In the genomic region with DNA sequence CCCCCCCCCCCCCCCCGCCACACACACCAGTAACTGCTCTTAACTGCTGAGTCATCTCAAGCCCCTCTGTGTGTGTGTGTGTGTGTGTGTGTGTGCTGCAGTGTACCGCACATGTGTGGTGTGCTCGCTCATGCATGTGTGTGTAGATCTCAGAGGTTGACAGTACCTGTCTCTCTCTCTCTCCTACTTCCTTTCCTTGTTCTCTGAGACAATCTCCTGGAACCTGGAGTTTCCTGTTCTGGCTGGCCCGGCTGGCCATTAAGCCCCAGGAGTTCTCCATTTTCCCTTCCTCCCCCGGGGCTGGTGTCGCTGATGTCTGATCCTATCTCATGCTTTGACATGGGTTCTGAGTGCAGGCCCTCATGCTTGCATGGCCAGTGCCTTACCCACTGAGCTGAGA, we compare ENCODE assay signal across 20 mouse cellular contexts. TPM values are rescaled to one million over a fixed set of nuclear protein-coding genes. Genes with fewer than 3 reads are reported as not detected.
DNase-seq lines count a peak whose midpoint lies in the region; ATAC-seq and TF ChIP-seq lines count a peak whose summit lies in the region.
"Had no signal": no experiment of that assay in that cellular context is flagged by ENCODE, and none has a peak within 500 bp of the region (broad histone marks: within the 10 kb centered on the region; RNA-seq: fewer than 3 reads in every experiment).

No protein-coding gene starts in this region.

- no peak for DNase-seq in kidney, postnatal 36 days
- peak; percentile 41 for DNase-seq in thymus, postnatal 0 days (ENCODE audit: low spot score)
- no peak for DNase-seq in thymus, postnatal 36 days
- no peak for DNase-seq in liver, embryonic 13.5 days
- DNase-seq in layer of hippocampus, postnatal 10 days (ENCODE audit: low spot score in 2 of 2) = no peak
- DNase-seq in gastrocnemius, adult 2 months = no peak
- no peak for DNase-seq in yolk sac, embryonic 10.5 days (ENCODE audit: low spot score)
- DNase-seq: cerebellum, postnatal 10 days; embryo, embryonic 11 days; gastrocnemius, postnatal 14 days; heart, postnatal 10 days; kidney, postnatal 25 days; left cerebral cortex, postnatal 4 days; lung, postnatal 10 days; thymus, postnatal 4 days had no signal

- peak; percentile 40 for ATAC-seq in kidney, embryonic 14.5 days (ENCODE audit: low FRiP score, low TSS enrichment)
- ATAC-seq in liver, embryonic 13.5 days (ENCODE audit: low read depth) = no peak
- ATAC-seq: intestine, embryonic 15.5 days; midbrain, embryonic 13.5 days had no signal

- TF ChIP-seq CTCF in gastrocnemius, adult 2 months (IDR thresholded peaks at IDR 0.05) = no peak

- H3K36me3 ChIP-seq in kidney, embryonic 14.5 days (ENCODE audit: control insufficient read depth, insufficient read depth, low read length) = no peaks in the 10 kb centered on the region
- no peaks in the 10 kb centered on the region for H3K36me3 ChIP-seq in liver, embryonic 13.5 days
- H3K36me3 ChIP-seq: hindbrain, embryonic 13.5 days; intestine, embryonic 15.5 days; midbrain, embryonic 13.5 days had no signal

- no peak overlapping the region for H3K4me3 ChIP-seq in kidney, embryonic 14.5 days (ENCODE audit: low read length)
- H3K4me3 ChIP-seq in liver, embryonic 13.5 days (replicated peaks) = no peak overlapping the region
- no peak overlapping the region for H3K4me3 ChIP-seq in gastrocnemius, adult 2 months
- H3K4me3 ChIP-seq: hindbrain, embryonic 13.5 days; intestine, embryonic 15.5 days; midbrain, embryonic 13.5 days had no signal

- H3K9me3 ChIP-seq in kidney, embryonic 14.5 days (ENCODE audit: control insufficient read depth, low read length) = peaks cover 3% of the 10 kb centered on the region; the same call in 1 of the 2 replicates
- no peaks in the 10 kb centered on the region for H3K9me3 ChIP-seq in liver, embryonic 13.5 days (replicated peaks)
- H3K9me3 ChIP-seq: intestine, embryonic 15.5 days; midbrain, embryonic 13.5 days had no signal

- 44% methylated on average over 6 of the region's 6 CpGs for WGBS in kidney, embryonic 14.5 days
- WGBS in liver, embryonic 13.5 days (ENCODE audit: insufficient replicate concordance) = 11% methylated on average over 4 of the region's 6 CpGs

- 0 out of 2 replicates have a peak, but pooled peaks cover 3% of the 10 kb centered on the region for H3K4me1 ChIP-seq in kidney, embryonic 14.5 days (ENCODE audit: control insufficient read depth, insufficient read depth, low read length)
- H3K4me1 ChIP-seq in liver, embryonic 13.5 days (replicated peaks) = peaks cover 26% of the 10 kb centered on the region
- H3K4me1 ChIP-seq: hindbrain, embryonic 13.5 days; midbrain, embryonic 13.5 days had no signal

- no peak overlapping the region for H3K9ac ChIP-seq in kidney, embryonic 14.5 days (ENCODE audit: low read depth, low read length)
- no peak overlapping the region for H3K9ac ChIP-seq in liver, embryonic 13.5 days
- H3K9ac ChIP-seq: hindbrain, embryonic 13.5 days; intestine, embryonic 15.5 days; liver, embryonic 14.5 days; midbrain, embryonic 13.5 days had no signal

- no peaks in the 10 kb centered on the region for H3K27me3 ChIP-seq in kidney, embryonic 14.5 days (ENCODE audit: control insufficient read depth, insufficient read depth, low read length)
- H3K27me3 ChIP-seq in liver, embryonic 13.5 days = no peaks in the 10 kb centered on the region
- H3K27me3 ChIP-seq: hindbrain, embryonic 13.5 days; intestine, embryonic 15.5 days; midbrain, embryonic 13.5 days had no signal

- no peak overlapping the region for H3K4me2 ChIP-seq in kidney, embryonic 14.5 days (replicated peaks; ENCODE audit: low read depth, low read length)
- H3K4me2 ChIP-seq in liver, embryonic 13.5 days = no peak overlapping the region
- H3K4me2 ChIP-seq: hindbrain, embryonic 13.5 days; intestine, embryonic 15.5 days; midbrain, embryonic 13.5 days had no signal

- H3K27ac ChIP-seq in kidney, embryonic 14.5 days (ENCODE audit: low read depth, low read length) = no peak overlapping the region
- peak overlapping the region; percentile 27 for H3K27ac ChIP-seq in liver, embryonic 13.5 days
- H3K27ac ChIP-seq in gastrocnemius, adult 2 months = no peak overlapping the region
- H3K27ac ChIP-seq: hindbrain, embryonic 13.5 days; intestine, embryonic 15.5 days; liver, embryonic 14.5 days; midbrain, embryonic 13.5 days had no signal

- intact Hi-C loops in gastrocnemius, adult 2 months (cut with DNase I) = no loop called here

RNA-seq across cellular contexts. Expression of gene Plcg2, which starts 38.8 kb away (rescaled TPM):
- 2.6 and 5.0 TPM in 2 replicates for polyA plus RNA-seq in kidney, embryonic 14.5 days (2014; fragmentation: Nextera tagmentation; extraction: Ambion mirVana)
- 7.8 and 8.4 TPM in 2 replicates for polyA plus RNA-seq in thymus, postnatal 0 days (2015; fragmentation: Nextera tagmentation; extraction: Ambion mirVana)
- 7.3 and 7.8 TPM in 2 replicates for polyA plus RNA-seq in liver, embryonic 13.5 days (2015; fragmentation: Nextera tagmentation; extraction: Ambion mirVana)
- 1 to 10 TPM; 2.8 to 3.2 TPM for total RNA-seq in layer of hippocampus, postnatal 10 days (2021)
- total RNA-seq in gastrocnemius, adult 2 months (2021) = under 1 TPM; 0.73 to 0.79 TPM
